Comparison of ENCODE assay signal across 13 mouse cellular contexts in the genomic region with DNA sequence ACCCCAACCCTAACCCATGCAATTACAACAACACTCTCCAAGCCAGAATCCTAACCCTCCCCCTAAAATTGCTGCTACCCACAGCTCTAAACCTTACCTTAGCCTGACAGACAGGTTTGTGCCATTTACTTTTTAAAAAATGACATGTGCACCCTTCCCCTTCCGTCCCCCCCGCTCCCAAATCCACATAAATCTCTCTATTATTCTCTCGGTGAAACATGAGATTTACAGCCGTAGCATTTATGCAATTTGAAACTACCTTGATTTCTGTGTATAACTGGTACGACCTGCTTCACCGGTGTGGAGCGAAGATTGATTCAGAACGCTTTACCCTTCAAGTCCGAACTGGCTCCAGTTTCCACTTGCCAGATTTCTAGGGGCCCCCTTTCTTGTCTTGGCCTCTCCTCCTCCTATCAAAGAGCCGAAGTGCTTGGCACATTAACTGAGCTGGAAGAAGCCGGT. TPM values are rescaled to one million over a fixed set of nuclear protein-coding genes. Genes with fewer than 3 reads are reported as not detected.
DNase-seq lines count a peak whose midpoint lies in the region; ATAC-seq and TF ChIP-seq lines count a peak whose summit lies in the region.
"Had no signal": no experiment of that assay in that cellular context is flagged by ENCODE, and none has a peak within 500 bp of the region (broad histone marks: within the 10 kb centered on the region; RNA-seq: fewer than 3 reads in every experiment).

No protein-coding gene starts in this region.

- no peaks in the 10 kb centered on the region for H3K36me3 ChIP-seq in lung, embryonic 16.5 days (ENCODE audit: control insufficient read depth, insufficient read depth, low read length)
- H3K36me3 ChIP-seq in limb, embryonic 14.5 days (ENCODE audit: control insufficient read depth, insufficient read depth, low read length) = no peaks in the 10 kb centered on the region
- H3K36me3 ChIP-seq in liver, embryonic 12.5 days = no peaks in the 10 kb centered on the region
- H3K36me3 ChIP-seq: forebrain, embryonic 15.5 days; heart, embryonic 15.5 days had no signal

- ATAC-seq in lung, embryonic 16.5 days (ENCODE audit: low read depth) = peak; percentile 77; the same call in 1 of the 2 replicates
- peak; percentile 37; the same call in 1 of the 2 replicates for ATAC-seq in limb, embryonic 14.5 days (ENCODE audit: low FRiP score, low read depth)
- ATAC-seq in liver, embryonic 12.5 days = no peak
- ATAC-seq: forebrain, embryonic 15.5 days had no signal

- intact Hi-C loops in left cerebral cortex, postnatal 36 days (cut with DNase I) = no loop called here

- H3K9ac ChIP-seq in lung, embryonic 16.5 days (ENCODE audit: low read length) = no peak overlapping the region
- H3K9ac ChIP-seq in limb, embryonic 14.5 days (ENCODE audit: low read depth, low read length, severe bottlenecking) = no peak overlapping the region
- no peak overlapping the region for H3K9ac ChIP-seq in liver, embryonic 12.5 days
- H3K9ac ChIP-seq: forebrain, embryonic 15.5 days; heart, embryonic 15.5 days had no signal

- 39% methylated on average over 11 of the region's 11 CpGs for WGBS in lung, embryonic 16.5 days
- WGBS in limb, embryonic 14.5 days = 33% methylated on average over 11 of the region's 11 CpGs
- 72% methylated on average over 11 of the region's 11 CpGs for WGBS in liver, embryonic 12.5 days (ENCODE audit: insufficient replicate concordance)

- no peak for TF ChIP-seq POLR2A in limb, embryonic 14.5 days (IDR thresholded peaks at IDR 0.05; ENCODE audit: borderline replicate concordance, extremely low read depth, insufficient read depth, insufficient read length)

- peak overlapping the region; percentile 26 for H3K4me2 ChIP-seq in lung, embryonic 16.5 days (ENCODE audit: low read depth, low read length)
- H3K4me2 ChIP-seq in limb, embryonic 14.5 days (replicated peaks; ENCODE audit: low read depth, low read length, severe bottlenecking) = no peak overlapping the region
- H3K4me2 ChIP-seq in liver, embryonic 12.5 days = no peak overlapping the region
- H3K4me2 ChIP-seq: forebrain, embryonic 15.5 days; heart, embryonic 15.5 days had no signal

- DNase-seq in embryo, embryonic 11 days = peak; percentile 20
- no peak for DNase-seq in embryo, embryonic 9.5 days (ENCODE audit: extremely low spot score)
- no peak for DNase-seq in lung, postnatal 10 days
- DNase-seq in limb, embryonic 14.5 days (ENCODE audit: low spot score) = peak; percentile 53
- DNase-seq in left cerebral cortex, postnatal 36 days (ENCODE audit: low spot score in 2 of 2) = no peak
- no peak for DNase-seq in liver
- DNase-seq: cerebellum, adult 11 months; thymus, postnatal 4 days had no signal

- no peak overlapping the region; the same call in 1 of the 2 replicates for H3K27ac ChIP-seq in lung, embryonic 16.5 days (ENCODE audit: low read length)
- H3K27ac ChIP-seq in limb, embryonic 14.5 days (replicated peaks; ENCODE audit: low read depth, low read length) = no peak overlapping the region
- no peak overlapping the region for H3K27ac ChIP-seq in liver, embryonic 12.5 days
- H3K27ac ChIP-seq: forebrain, embryonic 15.5 days; heart, embryonic 15.5 days; macrophage had no signal

- no peaks in the 10 kb centered on the region for H3K27me3 ChIP-seq in lung, embryonic 16.5 days (ENCODE audit: control insufficient read depth, insufficient read depth, low read depth, low read length)
- no peaks in the 10 kb centered on the region for H3K27me3 ChIP-seq in limb, embryonic 14.5 days (ENCODE audit: control insufficient read depth, insufficient read depth, low read length)
- peaks cover 7% of the 10 kb centered on the region; the same call in 1 of the 2 replicates for H3K27me3 ChIP-seq in liver, embryonic 12.5 days (replicated peaks)
- H3K27me3 ChIP-seq: forebrain, embryonic 15.5 days; heart, embryonic 15.5 days had no signal

- 0 out of 2 replicates have a peak overlapping the region, but pooled peaks have one; percentile 13 for H3K4me3 ChIP-seq in lung, embryonic 16.5 days (ENCODE audit: low read length)
- no peak overlapping the region for H3K4me3 ChIP-seq in limb, embryonic 14.5 days (replicated peaks; ENCODE audit: low read length)
- H3K4me3 ChIP-seq in liver, embryonic 12.5 days = no peak overlapping the region
- H3K4me3 ChIP-seq: forebrain, embryonic 15.5 days; heart, embryonic 15.5 days had no signal

- H3K9me3 ChIP-seq in lung, embryonic 16.5 days (ENCODE audit: control insufficient read depth, low read length) = no peaks in the 10 kb centered on the region
- no peaks in the 10 kb centered on the region for H3K9me3 ChIP-seq in limb, embryonic 14.5 days (ENCODE audit: control insufficient read depth, low read length)
- no peaks in the 10 kb centered on the region for H3K9me3 ChIP-seq in liver, embryonic 12.5 days (replicated peaks)
- H3K9me3 ChIP-seq: forebrain, embryonic 15.5 days; heart, embryonic 15.5 days had no signal

- H3K4me1 ChIP-seq in lung, embryonic 16.5 days (replicated peaks; ENCODE audit: control insufficient read depth, insufficient read depth, low read length) = no peaks in the 10 kb centered on the region
- H3K4me1 ChIP-seq in limb, embryonic 14.5 days (ENCODE audit: control insufficient read depth, insufficient read depth, low read length) = no peaks in the 10 kb centered on the region
- no peaks in the 10 kb centered on the region for H3K4me1 ChIP-seq in liver, embryonic 12.5 days
- H3K4me1 ChIP-seq: forebrain, embryonic 15.5 days; heart, embryonic 15.5 days had no signal

RNA-seq across cellular contexts. Expression of gene Pard3, which starts 38.4 kb away (rescaled TPM):
- 19.0 and 19.4 TPM in 2 replicates for polyA plus RNA-seq in lung, embryonic 16.5 days (2015; fragmentation: Nextera tagmentation; extraction: Ambion mirVana)
- 39.1 and 46.6 TPM in 2 replicates for polyA plus RNA-seq in limb, embryonic 14.5 days (2012; rRNA removed)
- polyA plus RNA-seq in limb, embryonic 14.5 days (2014; fragmentation: Nextera tagmentation; extraction: Ambion mirVana) = 43.3 and 45.7 TPM in 2 replicates
- 8.5 and 9.7 TPM in 2 replicates for polyA plus RNA-seq in liver, embryonic 12.5 days (2016; fragmentation: Nextera tagmentation; extraction: Ambion mirVana)
- total RNA-seq in left cerebral cortex, postnatal 36 days (2021) = 10 to 100 TPM; 16.7 to 21.5 TPM
- polyA plus RNA-seq: macrophage had no signal

RNA-seq across cellular contexts. Expression of gene Rbm34, which starts 54.4 kb away (rescaled TPM):
- polyA plus RNA-seq in lung, embryonic 16.5 days (2015; fragmentation: Nextera tagmentation; extraction: Ambion mirVana) = 16.7 and 17.1 TPM in 2 replicates
- 7.3 and 12.8 TPM in 2 replicates for polyA plus RNA-seq in limb, embryonic 14.5 days (2012; rRNA removed)
- polyA plus RNA-seq in limb, embryonic 14.5 days (2014; fragmentation: Nextera tagmentation; extraction: Ambion mirVana) = 25.4 and 25.9 TPM in 2 replicates
- polyA plus RNA-seq in liver, embryonic 12.5 days (2016; fragmentation: Nextera tagmentation; extraction: Ambion mirVana) = 22.5 and 24.6 TPM in 2 replicates
- 10 to 100 TPM; 12.7 to 13.2 TPM for total RNA-seq in left cerebral cortex, postnatal 36 days (2021)

Comparison
In these comparisons a context has a peak if more than half of its experiments do, and no peak if none do; other contexts are left out.
1. DNase-seq: peak in embryo, embryonic 11 days (single experiment) and limb, embryonic 14.5 days (single experiment); none in embryo, embryonic 9.5 days (single experiment), lung, postnatal 10 days (single experiment), left cerebral cortex, postnatal 36 days (0 of 2) and liver (single experiment).